Mouse (Mus musculus): Measurements from ENCODE around the gene Txlna. TPM values are rescaled to one million over a fixed set of nuclear protein-coding genes. Genes with fewer than 3 reads are reported as not detected.

Gene Txlna
- total RNA-seq (2021), result 10 to 100 TPM; 25.5 to 28.6 TPM
- long read RNA-seq, experiment 1, full-length matches to known transcripts, result 29 of 36 reads
- long read RNA-seq, experiment 1, partial matches to known transcripts, result 1 of 36 reads
- long read RNA-seq, experiment 1, other reads (novel, unspliced or antisense), result 6 of 36 reads
- long read RNA-seq, experiment 2, full-length matches to known transcripts, result 23 of 26 reads
- long read RNA-seq, experiment 2, partial matches to known transcripts, result 3 of 26 reads
- long read RNA-seq, experiment 2, other reads (novel, unspliced or antisense), result 0 of 26 reads

DNA sequence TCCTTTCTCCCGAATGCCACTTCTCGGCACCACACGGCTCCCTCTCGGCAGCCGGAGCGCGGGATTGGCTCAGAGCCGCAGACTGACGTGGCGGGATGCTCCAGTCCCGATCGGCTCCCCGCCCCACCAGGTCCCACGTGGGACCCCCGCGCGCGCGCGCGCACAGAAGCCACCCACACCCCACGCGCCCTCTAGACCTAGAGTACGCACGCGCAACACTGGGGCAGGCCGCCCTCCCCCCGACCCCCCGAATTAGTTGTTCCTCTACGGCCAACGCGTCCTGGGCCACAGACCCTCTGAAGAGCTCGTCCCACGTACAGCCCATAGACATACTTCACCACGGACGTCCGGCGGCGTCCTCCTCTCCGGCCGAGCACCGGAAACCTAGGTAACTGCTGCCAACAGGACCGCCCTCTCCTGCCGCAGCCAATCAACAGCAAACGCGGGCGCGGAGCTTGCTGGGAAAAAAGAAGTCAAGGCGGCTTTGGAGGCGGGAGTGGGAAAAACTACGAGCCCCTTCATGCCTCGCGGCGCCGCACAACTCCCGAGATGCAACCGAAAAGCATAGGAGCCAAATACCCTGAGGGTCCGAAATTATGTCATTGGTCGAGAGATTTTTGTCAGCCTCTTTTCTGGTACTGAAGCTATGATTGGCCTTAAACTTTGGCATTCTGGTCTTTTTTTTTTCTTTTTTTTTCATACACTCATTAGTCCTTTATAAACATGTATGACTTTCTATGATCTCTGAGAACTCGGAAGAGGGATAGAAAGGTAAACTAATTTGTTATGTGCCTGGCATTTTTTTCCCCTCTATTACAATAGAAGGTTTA, at the start of gene Txlna:
Txlna (minus strand) TSS at position 428 of the 830 bp plus-strand sequence.
- intact Hi-C loops (cut with DNase I; ENCODE audit: low total_unique reads), result loop anchor here (10.0 kb wide), 1 partner anchor 646 kb away; the partner anchor contains the start of gene Ak2
- DNase-seq, result peak; percentile 97

DNA sequence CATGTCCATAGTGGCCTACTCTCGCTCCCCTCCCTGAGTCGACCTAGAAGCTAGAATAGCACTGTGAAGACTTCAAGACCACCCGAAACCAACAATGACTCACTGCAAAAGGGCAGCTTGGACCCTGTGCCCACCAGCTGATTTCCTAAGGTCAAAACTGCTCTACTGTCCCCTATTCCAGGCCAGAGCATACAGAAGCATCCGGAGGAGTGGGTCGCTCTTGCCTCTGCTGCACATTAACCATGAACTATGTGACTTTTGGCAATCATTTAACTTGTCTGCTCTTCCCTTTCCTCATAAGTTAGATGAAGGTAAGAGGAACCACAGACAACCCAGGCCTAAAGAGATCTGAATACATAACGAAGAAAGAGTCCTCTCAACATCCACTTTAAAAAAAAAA, 43.7 kb upstream of the Txlna start:
- intact Hi-C loops (cut with DNase I; ENCODE audit: low total_unique reads), result no loop called here
- DNase-seq, result no peak

DNA sequence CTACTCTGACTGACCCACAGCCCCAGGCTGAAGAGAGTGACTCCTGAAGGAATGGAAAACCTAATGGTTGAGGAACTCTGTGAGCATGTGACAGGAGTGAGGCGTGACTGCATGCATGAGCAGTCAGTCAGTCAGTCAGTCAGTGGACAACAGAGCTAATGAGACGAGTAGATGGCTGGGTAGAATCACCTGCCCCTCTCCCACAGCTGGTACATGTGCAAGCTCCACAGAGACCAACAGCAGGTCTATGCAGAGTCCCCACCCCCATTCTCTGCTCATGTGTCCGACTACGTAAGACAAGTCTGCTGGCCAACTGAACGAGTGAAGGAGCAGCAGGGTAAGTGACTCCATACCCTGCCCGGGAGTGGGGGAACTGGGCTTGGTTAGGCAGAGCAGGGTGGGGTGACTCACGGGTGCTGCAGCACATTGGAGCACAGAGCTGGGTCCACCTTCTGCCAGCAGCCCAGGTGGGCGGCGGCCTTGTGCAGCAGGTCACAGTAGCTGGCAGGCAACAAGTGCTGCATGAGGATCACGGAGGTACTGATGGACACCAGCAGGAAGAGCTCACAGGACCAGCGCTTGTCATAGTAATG, 43.1 kb upstream of the Txlna start:
- intact Hi-C loops (cut with DNase I; ENCODE audit: low total_unique reads), result no loop called here
- DNase-seq, result no peak

DNA sequence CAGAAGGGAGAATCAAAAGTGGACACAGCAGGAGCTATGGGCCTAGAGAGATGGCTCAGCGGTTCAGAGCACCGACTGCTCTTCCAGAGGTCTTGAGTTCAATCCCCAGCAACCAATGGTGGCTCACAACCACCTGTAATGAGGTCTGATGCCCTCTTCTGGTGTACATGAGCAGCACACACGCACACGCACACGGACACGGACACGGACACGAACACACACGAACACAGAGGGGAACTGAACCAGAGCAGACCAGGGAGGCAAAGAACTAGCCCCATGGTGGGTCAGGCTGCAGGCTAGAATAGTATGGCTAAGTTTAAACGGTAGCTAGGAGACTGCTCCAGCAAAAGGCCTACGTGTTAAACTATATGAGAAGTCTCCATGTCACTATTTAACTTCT, 41.0 kb upstream of the Txlna start:
- DNase-seq, result no peak
- intact Hi-C loops (cut with DNase I; ENCODE audit: low total_unique reads), result no loop called here

DNA sequence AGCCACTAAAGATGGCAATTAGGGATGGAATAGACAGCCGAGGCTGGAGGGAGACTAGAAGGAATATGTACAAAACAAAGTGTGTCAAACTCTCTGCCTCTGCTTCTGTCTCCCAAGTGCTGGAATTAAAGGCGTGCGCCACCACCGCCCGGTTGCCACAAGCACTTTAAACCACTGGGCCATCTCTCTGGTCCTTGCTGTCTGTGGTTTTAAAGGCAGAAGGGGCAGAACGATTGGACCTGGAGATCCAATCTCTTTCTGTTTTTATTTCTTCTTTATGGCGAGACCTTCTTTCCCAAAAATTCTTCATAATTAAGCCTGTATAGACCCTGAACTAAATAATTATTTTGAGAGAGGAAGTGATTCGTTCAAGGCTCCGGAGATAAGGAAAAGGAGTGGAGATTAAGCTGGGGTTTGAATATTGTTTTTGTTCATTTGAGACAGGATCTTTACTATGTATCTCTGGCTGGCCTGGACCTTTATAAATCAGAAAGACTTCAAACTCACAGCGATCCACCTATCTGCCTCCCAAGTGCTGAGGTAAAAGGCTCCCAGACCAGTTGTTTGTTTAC, 32.1 kb upstream of the Txlna start:
- no peak for DNase-seq
- intact Hi-C loops (cut with DNase I; ENCODE audit: low total_unique reads), result no loop called here

DNA sequence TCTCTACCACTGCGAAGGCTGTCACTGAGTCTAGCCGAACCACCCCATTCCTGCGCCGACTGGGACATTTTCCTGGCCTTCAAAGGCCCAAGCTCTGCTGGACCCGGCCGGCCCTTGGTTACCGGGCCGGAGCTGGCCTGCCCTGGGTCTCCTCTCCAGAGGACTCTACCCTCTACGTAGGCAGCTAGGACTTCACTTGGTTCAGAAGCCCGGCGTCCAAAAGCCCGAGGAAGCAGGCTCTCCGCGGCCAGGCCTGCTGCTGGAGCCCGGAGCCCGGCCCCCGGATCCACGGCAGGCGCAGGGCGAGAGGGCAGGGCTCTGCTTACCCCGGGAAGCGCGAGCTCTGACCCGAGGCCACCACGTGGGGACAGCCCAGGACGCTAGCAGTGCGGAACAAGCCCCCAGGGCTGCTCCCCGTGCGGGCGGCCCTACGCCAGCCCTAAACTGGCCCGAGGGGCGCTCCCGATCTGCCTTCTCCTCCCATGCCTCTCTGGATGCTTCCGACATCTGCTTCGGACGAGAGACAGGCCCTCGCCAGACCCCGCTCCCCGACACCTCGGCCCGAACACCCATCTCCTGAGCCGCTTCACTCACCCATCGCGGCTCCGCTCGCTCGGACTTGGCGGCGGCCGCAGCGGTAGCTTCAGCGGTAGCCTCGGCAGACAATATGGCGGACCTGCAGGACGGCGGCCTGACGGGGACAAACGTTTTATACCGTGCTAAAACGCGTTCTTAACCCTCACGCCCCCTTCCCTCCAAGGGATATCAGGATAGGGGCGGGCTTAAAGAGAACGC, 31.4 kb upstream of the Txlna start, which contains the start of gene Kpna6:
Kpna6 (minus strand) TSS at position 685 of the 795 bp plus-strand sequence.
- intact Hi-C loops (cut with DNase I; ENCODE audit: low total_unique reads), result no loop called here
- DNase-seq, result peak; percentile 91

DNA sequence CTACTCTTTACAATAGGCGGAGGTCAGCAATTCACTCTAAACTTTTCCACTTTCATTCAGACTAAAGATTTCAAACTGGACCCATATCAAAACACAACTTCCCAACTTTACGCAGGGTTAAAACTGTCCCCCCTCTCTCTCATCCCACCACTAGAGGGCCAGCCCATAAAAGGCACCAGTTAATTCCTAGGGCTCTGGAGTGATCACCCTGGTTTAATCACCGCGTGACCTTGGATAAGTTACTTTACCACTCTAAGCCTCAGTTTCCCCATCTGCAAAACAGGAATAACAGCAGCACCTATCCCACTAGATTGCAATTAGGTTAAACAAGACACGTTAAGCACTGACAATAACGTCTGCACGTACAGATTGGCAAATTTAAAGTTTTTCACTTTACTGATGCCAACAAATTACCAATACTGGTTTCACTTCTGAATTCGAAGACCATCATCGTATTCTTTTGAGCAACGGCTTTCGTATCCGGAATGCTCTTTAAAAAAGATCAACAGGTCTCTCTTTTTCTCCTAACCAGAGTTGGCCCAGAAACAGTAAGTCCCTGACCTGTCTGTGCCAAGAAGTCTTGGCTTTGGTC, 30.7 kb upstream of the Txlna start:
- intact Hi-C loops (cut with DNase I; ENCODE audit: low total_unique reads), result no loop called here
- DNase-seq, result peak; percentile 36

DNA sequence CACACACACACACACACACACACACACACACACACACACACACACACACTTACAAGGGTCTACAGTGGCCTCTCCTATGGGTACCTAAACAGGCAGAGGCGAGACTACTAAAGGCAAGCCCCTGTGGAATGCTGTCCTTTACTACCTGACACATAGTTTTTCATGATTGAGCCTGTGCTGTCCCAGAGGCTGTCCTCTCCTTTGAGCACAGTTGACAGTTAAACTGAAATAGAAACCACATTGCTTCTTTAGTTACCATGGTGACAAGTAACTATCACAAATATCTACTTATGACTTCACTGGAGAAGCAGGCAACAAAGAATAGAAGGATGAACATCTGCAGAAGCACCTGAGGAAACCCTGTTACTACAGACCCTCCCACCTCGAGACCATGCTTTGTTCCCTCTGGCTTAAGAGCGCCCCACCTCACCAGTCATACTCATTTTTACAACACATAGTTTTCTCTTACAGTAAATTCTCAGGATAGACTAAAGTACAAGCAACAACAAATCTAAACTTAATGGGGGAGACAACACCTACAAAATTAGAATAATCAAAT, 21.5 kb upstream of the Txlna start:
- DNase-seq, result no peak
- intact Hi-C loops (cut with DNase I; ENCODE audit: low total_unique reads), result no loop called here

DNA sequence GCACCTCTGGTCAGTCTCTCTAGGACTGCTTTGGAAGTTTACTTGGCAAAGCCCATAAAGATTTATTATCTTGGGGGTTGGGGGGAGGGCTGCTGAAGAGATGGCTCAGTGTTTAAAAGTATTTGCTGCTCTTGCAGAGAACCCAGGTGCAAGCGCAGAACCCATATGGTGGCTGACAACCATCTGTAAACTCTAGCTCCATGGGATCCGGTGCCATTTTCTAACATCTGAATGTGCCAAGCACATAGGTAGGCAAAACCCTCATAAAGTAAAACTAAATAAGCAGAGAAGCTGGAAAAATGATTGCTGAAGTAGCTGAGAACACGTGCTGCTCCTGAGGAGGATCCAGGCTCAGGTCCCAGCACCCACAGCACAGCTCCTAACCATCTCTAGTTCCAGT, 20.7 kb upstream of the Txlna start:
- DNase-seq, result no peak
- intact Hi-C loops (cut with DNase I; ENCODE audit: low total_unique reads), result no loop called here

DNA sequence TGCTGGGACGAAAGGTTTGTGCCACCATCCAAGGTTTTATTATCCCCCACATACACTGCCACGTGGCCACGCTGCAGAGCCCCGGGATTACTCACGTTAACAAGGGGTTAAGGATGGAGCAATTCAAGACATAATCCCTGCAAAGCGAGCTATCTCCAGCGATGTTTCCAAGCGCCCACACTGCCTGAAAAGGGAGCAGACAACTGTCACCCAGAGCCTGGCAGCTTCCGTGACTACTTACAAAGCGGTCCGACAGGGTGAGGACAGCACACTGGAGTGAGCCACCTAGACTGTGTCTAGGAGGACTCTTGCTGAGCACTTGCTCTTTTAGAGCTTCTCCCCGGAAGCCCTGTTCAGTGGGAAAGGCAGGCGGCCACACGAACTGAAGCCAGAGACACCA, 13.9 kb upstream of the Txlna start:
- no peak for DNase-seq
- intact Hi-C loops (cut with DNase I; ENCODE audit: low total_unique reads), result no loop called here

DNA sequence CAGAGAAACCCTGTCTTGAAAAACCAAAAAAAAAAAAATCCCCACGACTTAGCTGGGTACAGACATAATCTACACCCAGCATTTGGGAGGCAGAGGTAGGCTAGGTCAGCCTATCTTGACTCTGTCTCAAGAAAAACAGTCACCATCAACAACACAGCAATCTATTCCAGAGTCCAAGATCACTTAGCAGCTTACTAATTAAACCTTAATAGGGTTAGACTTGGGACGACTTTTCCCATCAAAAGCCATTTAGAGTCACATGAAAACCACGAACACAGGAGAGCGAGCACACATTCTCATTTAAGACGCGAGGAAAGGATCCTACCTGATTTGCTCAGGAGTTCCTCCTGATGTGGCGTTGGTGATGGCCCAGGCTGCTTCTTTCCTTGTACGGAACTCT, 9.5 kb upstream of the Txlna start:
- no peak for DNase-seq
- intact Hi-C loops (cut with DNase I; ENCODE audit: low total_unique reads), result no loop called here

DNA sequence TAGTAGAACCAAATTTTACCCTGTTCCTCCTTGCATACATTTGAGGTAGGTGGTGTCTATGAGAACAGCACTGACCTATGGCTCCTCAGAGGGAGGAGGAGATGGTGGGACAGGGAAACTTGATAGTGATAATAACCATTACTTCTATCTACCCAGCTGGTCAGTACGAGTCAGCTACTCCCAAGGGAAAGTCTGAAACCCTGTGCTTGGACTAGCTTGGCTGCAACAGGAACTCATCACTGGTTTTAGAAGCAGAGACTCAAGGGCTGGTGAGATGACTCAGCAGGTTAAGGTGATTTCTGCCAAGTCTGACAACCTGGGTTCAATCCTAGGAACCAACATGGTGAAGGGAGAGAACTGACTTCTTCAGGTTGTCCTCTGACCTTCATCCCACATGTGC, 7.8 kb upstream of the Txlna start:
- intact Hi-C loops (cut with DNase I; ENCODE audit: low total_unique reads), result loop anchor here (10.0 kb wide), 1 partner anchor 654 kb away; the partner anchor contains the start of gene Ak2
- DNase-seq, result no peak

DNA sequence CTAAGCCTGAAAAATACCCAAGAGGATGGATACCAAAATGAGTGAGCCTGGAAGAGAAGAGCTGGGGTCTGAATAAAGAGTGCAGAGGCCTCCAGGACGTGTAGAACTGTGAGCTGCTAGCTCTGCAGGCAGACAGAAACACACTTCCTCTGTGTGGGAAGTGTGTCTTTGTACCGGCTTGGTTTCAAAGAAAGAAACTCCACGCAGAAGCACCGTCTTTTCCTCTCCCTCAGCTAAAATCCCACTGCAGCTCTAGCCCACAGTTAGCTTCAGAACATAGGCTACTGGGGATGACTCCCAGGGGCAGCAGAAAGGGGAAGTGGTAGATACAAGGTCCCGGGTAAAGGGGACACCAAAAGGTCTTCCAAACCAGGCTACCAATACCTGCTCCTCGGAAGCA, 4.3 kb upstream of the Txlna start:
- intact Hi-C loops (cut with DNase I; ENCODE audit: low total_unique reads), result loop anchor here (10.0 kb wide), 1 partner anchor 650 kb away; the partner anchor contains the start of gene Ak2
- no peak for DNase-seq

DNA sequence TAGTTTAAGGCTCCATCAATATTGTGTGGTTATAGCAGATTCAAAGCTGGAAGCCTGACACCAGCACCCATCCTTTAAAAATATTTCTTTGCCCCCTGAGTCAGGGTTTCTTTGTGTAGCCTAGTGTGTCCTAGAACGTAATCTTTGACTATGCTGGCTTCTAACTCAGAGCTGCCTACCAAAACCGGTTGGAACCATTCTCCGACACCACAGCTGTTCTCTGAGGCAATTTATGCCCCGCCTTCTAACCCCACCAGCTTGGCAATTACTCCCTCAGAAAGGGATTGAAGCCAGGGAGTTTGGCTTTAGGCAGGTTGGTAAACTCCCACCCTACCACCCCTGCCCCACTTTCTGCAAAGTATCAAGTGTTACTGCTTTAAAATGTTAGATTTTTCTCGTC, 891 bp upstream of the Txlna start:
- intact Hi-C loops (cut with DNase I; ENCODE audit: low total_unique reads), result loop anchor here (10.0 kb wide), 1 partner anchor 647 kb away; the partner anchor contains the start of gene Ak2
- no peak for DNase-seq

DNA sequence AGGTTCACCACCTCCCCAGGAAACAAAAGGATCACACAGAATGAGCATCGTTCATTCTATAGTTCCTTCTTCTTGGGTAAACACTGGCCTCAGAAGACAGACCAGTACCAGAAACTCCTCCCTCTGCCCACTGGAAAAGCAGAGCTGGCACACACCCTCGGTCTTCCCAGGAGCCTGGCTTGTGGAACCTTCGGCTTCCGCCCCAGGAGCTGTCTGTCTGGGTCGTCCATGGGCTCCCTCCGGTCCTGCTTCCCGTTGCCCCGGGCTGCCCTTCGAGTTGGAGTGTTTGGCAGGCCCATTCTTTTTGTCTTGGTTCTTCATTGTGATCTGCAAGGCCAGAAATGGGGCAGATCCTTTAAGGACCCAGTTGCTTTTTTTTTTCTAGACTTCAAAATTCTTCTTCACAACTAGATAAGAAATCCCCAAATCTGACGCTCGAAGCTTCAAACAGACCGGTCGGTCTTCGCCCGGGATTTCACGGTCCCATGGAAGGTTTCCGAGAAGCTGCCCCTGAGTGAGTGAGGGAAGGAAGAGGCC, 696 bp downstream of the Txlna start:
- intact Hi-C loops (cut with DNase I; ENCODE audit: low total_unique reads), result loop anchor here (10.0 kb wide), 1 partner anchor 645 kb away; the partner anchor contains the start of gene Ak2
- DNase-seq, result peak; percentile 50

DNA sequence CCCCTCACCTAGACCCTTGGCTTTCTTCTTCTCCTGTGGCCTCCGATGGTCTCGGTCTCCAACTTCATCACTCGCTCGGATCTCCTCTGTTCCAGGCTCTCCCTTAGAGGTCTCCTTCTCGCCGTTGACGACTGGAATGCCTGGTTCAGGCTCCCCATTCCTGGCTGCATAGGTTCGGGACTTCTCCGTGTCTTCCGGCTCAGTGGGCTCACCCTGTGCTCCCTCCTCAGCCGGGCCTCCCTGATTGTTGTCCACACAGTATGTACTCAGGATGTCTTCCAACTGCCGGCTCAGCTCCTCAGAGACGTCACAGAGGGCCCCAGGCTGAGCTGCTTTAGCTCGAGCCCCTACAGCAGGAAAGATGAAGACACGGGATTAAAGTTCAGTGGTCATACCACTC, 1.6 kb downstream of the Txlna start:
- DNase-seq, result no peak
- intact Hi-C loops (cut with DNase I; ENCODE audit: low total_unique reads), result no loop called here

DNA sequence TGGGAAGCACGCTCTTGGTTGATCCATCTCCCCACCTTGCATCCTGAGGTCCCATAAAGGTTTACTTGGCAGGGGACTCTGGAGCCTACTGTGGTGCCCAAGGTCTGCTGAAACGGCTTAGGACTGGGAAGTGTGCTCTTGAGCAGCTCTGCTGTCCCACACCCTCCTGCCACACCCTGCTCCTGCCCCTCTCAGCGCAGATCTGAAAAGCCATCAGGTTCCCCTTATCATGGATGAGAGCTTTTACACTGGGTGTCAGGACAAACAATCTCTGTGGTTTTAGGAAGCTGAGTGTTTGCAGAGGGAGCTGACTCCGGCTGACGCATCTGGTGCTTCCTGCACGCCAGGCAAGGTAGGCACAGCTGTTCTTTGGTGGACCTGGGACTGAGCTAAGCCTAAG, 7.0 kb downstream of the Txlna start:
- intact Hi-C loops (cut with DNase I; ENCODE audit: low total_unique reads), result no loop called here
- no peak for DNase-seq

DNA sequence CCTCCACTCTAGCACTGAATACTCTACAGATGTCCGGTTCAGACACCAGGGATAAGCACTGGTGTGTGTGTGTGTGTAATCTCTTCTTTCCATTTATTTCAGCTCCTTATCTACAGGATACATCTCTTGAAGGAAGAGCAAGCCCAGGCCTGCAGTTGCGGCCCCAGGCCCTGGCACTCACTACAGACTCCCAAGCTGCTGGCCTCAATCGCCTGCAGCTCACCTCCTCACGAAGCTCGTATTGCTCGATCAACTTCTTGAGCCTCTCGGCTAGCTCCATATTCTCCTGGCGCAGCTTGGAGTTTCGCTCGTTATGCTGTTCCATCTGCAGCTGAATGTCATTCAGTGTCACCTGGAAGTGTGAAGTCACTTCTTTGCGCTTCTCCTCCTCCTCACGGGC, 9.0 kb downstream of the Txlna start:
- intact Hi-C loops (cut with DNase I; ENCODE audit: low total_unique reads), result no loop called here
- DNase-seq, result no peak
